Mouse (Mus musculus) lung, postnatal 0 days (tissue): Measurements from ENCODE around the gene Sipa1l3.

Experiments used
- CTCF ChIP-seq: IDR thresholded peaks from 2 replicates; pipeline ENCODE4 v1.5.1; 2016; ENCODE audit warnings: antibody characterized with exemption, mild to moderate bottlenecking
- EP300 ChIP-seq: IDR thresholded peaks from 2 replicates; pipeline ENCODE4 v1.6.1; 2016; ENCODE audit warnings: antibody characterized with exemption, mild to moderate bottlenecking, control low read depth

- TF ChIP-seq CTCF (no peak), EP300 (no peak)
These were observed 163.0 kb downstream of the Sipa1l3 start for GRCm38 (mm10) chr7:29355406-29355805.
